Mouse (Mus musculus): ENCODE results near the gene Ctss. TPM values are rescaled to one million over a fixed set of nuclear protein-coding genes. Genes with fewer than 3 reads are reported as not detected.
A peak's percentile ranks its signal among the peaks of the same experiment; 100 is the strongest.

The Ctss gene
- total RNA-seq, 2 experiments from 2014 or later, result 2.1 to 4.6 TPM

DNA sequence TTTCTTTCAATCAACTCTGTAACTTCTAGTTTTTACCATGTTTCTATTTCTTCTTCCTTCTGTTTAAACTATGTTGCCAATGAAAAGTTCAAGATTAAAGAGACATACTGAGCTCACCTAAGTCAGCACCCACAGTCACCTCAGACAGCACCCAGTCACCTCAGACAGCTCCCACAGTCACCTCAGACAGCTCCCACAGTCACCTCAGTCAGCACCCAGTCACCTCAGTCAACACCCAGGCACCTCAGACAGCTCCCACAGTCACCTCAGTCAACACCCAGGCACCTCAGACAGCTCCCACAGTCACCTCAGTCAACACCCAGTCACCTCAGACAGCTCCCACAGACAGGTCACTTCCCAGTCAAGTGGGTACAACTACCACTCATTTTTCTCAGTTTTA lies 15.6 kb downstream of the Ctss start:
- TF ChIP-seq CTCF (IDR thresholded peaks at IDR 0.05), result no peak
- Histone ChIP-seq H3K4me3 (no peak overlapping the region), H3K27ac (no peak overlapping the region)
- intact Hi-C loops (cut with DNase I), result no loop called here
- no peak for DNase-seq

DNA sequence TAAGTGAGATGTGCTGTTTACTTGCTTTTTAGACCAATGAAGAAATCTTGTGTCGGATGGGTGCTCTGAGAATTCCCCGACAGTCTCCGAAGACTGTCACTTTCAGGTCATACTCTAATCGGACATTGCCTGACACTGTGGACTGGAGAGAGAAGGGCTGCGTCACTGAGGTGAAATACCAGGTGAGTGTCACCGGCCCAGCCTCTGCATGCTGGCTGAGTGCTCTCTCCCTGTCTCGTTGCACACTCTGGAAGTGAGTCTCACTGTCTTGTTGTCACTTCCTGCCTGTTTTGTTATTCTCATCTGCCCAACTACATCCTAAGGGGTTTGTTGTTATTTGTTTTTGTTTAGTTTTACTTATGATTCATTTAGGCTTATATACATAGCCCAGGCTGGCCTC lies 16.4 kb downstream of the Ctss start:
- Histone ChIP-seq H3K27ac (no peak overlapping the region), H3K4me3 (no peak overlapping the region)
- TF ChIP-seq CTCF (IDR thresholded peaks at IDR 0.05), result no peak
- DNase-seq, result no peak
- intact Hi-C loops (cut with DNase I), result no loop called here

DNA sequence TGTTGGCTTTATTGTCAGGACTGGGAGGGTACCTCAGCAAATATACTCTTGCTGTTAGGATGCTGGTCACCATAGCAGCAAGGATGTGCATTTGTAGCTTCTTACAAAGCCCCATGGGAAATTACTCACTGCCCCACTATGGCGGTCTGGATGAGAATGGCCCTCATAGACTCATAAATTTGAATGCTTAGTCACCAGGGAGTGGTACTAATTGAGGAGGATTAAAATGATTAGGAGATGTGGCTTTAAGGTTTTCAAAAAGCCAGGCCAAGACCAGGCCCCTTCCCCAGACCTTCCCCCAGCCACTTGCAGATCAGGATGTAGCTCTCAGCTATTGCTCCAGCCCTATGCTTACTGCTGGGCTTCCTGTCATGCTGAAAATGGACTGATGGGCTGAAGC lies 23.6 kb downstream of the Ctss start:
- Histone ChIP-seq H3K27ac (no peak overlapping the region), H3K4me3 (no peak overlapping the region)
- DNase-seq, result no peak
- intact Hi-C loops (cut with DNase I), result no loop called here
- TF ChIP-seq CTCF (IDR thresholded peaks at IDR 0.05), result no peak

DNA sequence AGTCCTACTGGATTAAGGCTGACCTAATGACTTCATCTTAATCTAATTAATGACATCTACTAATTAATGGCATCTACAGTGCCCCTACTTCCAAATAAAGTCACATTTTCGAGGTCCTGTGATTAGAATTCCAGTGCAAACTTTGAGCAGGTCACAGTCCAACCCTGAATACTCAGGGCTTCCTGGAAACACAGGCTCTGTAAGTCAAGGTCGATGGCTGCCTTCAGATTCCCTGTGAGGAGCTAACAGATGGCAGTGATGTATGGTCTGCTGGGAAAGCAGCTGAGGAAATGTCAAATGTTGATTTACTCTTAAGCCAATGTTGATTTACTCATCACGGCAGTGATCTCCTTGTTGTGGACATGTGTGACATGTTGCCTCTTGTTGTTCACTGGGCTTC lies 27.4 kb downstream of the Ctss start:
- Histone ChIP-seq H3K27ac (no peak overlapping the region), H3K4me3 (no peak overlapping the region)
- TF ChIP-seq CTCF (IDR thresholded peaks at IDR 0.05), result no peak
- DNase-seq, result no peak
- intact Hi-C loops (cut with DNase I), result no loop called here

DNA sequence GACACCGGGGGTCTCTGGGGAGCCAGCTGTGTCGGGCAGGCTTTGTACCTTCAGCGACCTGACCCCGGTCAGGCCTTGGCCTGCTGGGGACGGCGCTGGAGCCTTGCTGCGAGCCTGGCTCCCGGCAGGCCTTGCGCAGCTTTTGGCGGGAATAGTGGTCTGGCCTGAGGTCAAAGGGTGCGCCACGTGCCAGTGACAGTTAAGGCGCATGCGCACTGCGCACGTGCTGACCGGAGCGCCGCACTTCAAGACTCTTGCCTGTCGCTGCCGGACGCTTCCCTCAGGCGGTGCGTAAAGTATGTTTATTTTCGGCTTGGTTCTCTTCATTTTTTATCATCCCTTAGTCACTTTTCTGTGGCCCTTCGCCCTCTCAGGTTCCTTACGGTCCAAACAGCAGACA lies 32.9 kb downstream of the Ctss start, which contains the start of gene Hormad1:
Gene Hormad1, plus strand, starts transcription at position 241 of the 400 bp plus-strand sequence.
- H3K27ac ChIP-seq, result no peak within 1 kb of the TSS
- no peak within 1 kb of the TSS for H3K4me3 ChIP-seq
- no peak for TF ChIP-seq CTCF (IDR thresholded peaks at IDR 0.05)
- intact Hi-C loops (cut with DNase I), result no loop called here
- DNase-seq, result no peak

DNA sequence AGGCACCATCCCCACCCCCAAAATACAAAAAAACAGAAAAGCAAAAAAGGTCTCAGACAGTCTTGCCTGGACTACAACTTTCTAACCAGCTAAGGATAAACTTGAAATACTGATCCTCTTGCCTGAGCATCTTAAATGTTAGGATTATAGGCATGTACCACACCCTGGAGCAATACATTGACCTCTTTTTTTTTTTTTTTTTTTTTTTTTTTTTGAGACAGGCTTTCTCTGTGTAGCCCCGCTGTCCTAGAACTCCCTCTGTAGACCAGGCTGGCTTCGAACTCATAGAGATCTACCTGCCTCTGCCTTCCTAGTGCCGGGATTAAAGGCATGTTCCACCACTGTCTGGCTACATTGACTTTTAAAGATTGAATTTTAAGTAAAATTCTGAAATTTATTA lies 34.2 kb downstream of the Ctss start:
- no peak overlapping the region for H3K4me3 ChIP-seq
- intact Hi-C loops (cut with DNase I), result no loop called here
- H3K27ac ChIP-seq, result no peak overlapping the region
- TF ChIP-seq CTCF (IDR thresholded peaks at IDR 0.05), result no peak
- no peak for DNase-seq

DNA sequence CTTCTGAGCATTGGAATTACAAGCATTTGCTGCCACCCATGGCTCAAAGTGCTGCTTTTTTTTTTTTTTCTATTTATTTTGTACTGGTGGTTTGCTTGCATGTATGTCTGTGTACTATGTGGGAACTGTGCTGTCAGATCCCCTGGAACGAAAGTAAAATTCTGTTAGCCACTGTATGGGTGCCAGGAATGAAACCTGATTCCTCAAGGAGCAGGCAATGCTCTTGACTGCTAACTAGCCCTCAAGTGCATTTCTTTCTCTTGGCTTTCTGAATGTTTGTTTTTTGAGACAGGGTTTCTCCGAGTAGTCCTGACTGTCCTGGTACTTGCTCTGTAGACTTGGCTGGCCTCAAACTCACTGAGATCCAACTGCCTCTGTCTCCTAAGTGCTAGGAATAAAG lies 35.2 kb downstream of the Ctss start:
- no peak for TF ChIP-seq CTCF (IDR thresholded peaks at IDR 0.05)
- intact Hi-C loops (cut with DNase I), result no loop called here
- H3K4me3 ChIP-seq, result no peak overlapping the region

DNA sequence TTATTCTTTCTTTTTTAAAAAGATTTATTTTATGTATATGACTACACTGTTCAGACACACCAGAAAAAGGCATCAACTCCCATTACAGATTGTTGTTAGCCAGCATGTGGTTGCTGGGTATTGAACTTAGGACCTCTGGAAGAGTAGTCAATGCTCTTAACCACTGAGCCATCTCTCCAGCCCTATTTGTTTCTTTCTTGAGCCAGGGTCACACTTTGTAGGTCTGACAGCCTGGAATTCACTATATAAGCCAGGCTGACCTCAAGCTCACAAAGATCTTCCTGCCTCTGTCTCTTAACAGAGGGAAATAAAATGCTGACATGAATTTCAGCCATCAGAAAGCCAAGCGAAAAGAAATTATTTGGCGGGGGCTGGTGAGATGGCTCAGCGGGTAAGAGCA lies 43.0 kb downstream of the Ctss start:
- no peak for DNase-seq
- TF ChIP-seq CTCF (IDR thresholded peaks at IDR 0.05), result no peak
- no peak overlapping the region for H3K4me3 ChIP-seq
- H3K27ac ChIP-seq, result no peak overlapping the region
- intact Hi-C loops (cut with DNase I), result no loop called here

More for the DNA sequence above, 35.2 kb downstream of the Ctss start:
- H3K27ac ChIP-seq, result no peak overlapping the region
- no peak for DNase-seq

DNA sequence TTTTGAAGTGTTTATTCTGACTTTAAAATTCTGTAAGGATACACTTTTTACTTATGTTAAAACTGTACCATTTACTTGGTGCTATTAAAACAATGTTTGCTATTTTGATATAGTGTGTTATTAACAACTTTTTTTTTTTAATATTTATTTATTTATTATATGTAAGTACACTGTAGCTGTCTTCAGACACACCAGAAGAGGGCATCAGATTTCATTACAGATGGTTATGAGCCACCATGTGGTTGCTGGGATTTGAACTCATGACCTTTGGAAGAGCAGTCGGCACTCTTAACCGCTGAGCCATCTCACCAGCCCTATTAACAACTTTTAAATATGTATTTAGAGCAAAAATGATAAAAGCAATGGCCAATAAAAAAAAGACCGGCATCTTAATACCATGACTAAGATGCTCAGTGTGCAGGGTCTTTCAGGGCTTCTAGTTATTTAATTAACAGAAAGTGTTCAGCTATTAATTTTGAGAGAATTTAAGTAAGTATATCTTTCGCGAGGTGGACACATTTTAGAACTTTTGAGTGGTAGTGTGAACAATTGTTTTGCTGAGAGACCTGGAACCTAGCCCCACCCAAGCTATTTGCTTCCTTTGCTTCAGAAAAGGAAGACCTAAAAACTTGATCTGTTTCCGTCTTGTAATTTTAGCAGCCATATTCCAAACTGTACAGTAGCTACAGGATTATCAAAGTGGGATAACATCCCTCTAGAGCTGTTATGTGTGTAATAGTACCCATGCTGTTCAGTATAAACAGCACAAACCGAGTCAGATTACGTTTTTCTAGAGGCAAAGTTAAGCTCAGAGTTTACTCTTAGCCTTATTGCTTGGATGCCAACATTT lies 61.4 kb downstream of the Ctss start:
- H3K27ac ChIP-seq, result peak overlapping the region; percentile 90
- intact Hi-C loops (cut with DNase I), result no loop called here

DNA sequence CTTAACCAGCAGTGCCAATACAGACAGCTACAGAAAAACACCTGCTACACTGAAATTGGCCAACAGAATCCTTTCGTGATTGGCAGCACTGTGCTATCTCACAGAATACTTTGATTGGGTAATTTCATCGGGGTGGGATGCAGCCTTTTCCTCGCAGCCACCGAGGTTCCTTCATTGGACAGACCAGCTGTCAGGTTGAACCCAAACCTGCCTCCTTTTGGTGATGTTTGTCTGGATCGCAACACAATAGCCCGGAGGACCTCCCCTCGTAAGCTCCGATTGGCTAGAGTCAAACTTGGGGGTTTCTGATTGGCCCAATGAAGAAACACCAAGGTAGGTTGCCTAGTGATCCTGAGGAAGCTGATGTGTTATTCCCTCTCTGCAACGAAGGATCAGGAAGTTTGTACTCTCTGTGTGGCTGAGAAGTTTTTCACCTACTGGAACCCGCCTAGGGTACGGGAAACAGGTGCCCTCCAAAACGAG lies 62.1 kb downstream of the Ctss start, which contains the start of gene Golph3l:
Gene Golph3l, plus strand, starts transcription at position 331 of the 483 bp plus-strand sequence.
- peak; percentile 94 for DNase-seq
- H3K27ac ChIP-seq, result peak within 1 kb of the TSS; percentile 90
- intact Hi-C loops (cut with DNase I), result no loop called here

More for the DNA sequence above, 61.4 kb downstream of the Ctss start:
- DNase-seq, result no peak
- TF ChIP-seq CTCF (IDR thresholded peaks at IDR 0.05), result no peak
- H3K4me3 ChIP-seq, result peak overlapping the region; percentile 90

DNA sequence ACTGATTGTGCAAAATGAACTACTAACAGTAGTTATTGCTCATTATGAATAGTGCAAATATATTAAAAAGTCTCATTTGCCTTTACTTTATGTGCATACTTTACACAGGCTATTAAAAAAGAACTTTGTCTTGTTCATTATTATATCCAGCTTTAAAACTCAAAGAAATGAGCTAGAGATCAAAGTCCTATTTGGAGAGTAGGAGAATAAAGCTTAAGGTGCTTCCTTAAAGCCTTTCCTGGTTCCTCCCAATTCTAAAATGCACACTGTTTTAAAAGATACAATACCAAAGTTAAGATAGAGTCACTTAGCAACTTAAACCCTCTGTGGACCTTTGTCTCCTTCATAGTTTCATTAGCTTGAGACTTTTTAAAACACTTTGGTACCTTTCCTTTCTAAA lies 72.1 kb downstream of the Ctss start:
- no peak for DNase-seq
- Histone ChIP-seq H3K4me3 (no peak overlapping the region), H3K27ac (no peak overlapping the region)
- intact Hi-C loops (cut with DNase I), result no loop called here
- TF ChIP-seq CTCF (IDR thresholded peaks at IDR 0.05), result no peak

More for the DNA sequence above, 62.1 kb downstream of the Ctss start, which contains the start of gene Golph3l:
- peak within 1 kb of the TSS; percentile 90 for H3K4me3 ChIP-seq
- TF ChIP-seq CTCF (IDR thresholded peaks at IDR 0.05), result no peak

DNA sequence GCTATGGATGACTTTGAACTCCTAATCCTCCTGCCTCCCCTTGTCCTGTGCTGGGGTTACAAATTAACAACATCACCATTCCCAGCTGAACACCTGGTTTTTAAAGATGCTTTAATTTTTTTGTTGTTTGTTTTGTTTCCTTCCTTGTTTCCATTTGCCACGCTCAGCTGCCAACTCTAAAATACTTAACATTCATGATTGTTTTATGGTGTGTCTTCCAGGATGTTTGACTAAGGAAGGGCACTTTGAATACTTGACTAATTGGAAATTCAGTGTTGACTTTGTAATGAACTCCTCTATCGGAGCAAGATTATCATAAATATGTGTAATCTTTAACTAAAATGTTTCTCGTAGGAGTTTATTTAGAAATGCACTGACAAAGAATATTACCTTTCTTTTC lies 74.7 kb downstream of the Ctss start:
- no peak for TF ChIP-seq CTCF (IDR thresholded peaks at IDR 0.05)

More for the DNA sequence above, 74.7 kb downstream of the Ctss start:
- no peak for DNase-seq
- H3K4me3 ChIP-seq, result no peak overlapping the region
- H3K27ac ChIP-seq, result no peak overlapping the region
- intact Hi-C loops (cut with DNase I), result no loop called here

Other genes with a start within 250 kb of the Ctss start
- 10 to 100 TPM; 23.9 to 26.4 TPM for gene Mindy1, start 245.4 kb upstream of the Ctss start, total RNA-seq (2021)
- gene Prune1, start 244.7 kb upstream of the Ctss start, total RNA-seq (2021), result 10 to 100 TPM; 45.8 to 46.9 TPM
- gene Anxa9, start 219.6 kb upstream of the Ctss start, total RNA-seq (2021), result not detected
- gene Cers2, start 212.0 kb upstream of the Ctss start, total RNA-seq (2021), result 10 to 100 TPM; 19.6 to 23.4 TPM
- gene Setdb1, start 169.6 kb upstream of the Ctss start, total RNA-seq (2021), result 10 to 100 TPM; 10.6 to 11.7 TPM
- gene 4930558C23Rik, start 123.9 kb upstream of the Ctss start, total RNA-seq (2021), result not detected
- 10 to 100 TPM; 43.2 to 48.0 TPM for gene Arnt, start 92.4 kb upstream of the Ctss start, total RNA-seq (2021)
- 1 to 10 TPM; 3.9 to 9.0 TPM for gene Ctsk, start 27.5 kb upstream of the Ctss start, total RNA-seq (2021)
- not detected for gene Hormad1, start 32.9 kb downstream of the Ctss start, total RNA-seq (2021)
- gene Golph3l, start 62.1 kb downstream of the Ctss start, total RNA-seq (2021), result 10 to 100 TPM; 10.8 to 13.5 TPM
- gene Ensa, start 98.2 kb downstream of the Ctss start, total RNA-seq (2021), result 100 to 1,000 TPM in 1 of 2 experiments, 10 to 100 TPM in 1; 97.2 to 102 TPM
- 100 to 1,000 TPM; 110 to 123 TPM for gene Mcl1, start 132.0 kb downstream of the Ctss start, total RNA-seq (2021)
- gene Adamtsl4, start 161.1 kb downstream of the Ctss start, total RNA-seq (2021), result 10 to 100 TPM; 17.2 to 32.0 TPM
- gene Ecm1, start 212.8 kb downstream of the Ctss start, total RNA-seq (2021), result 10 to 100 TPM; 18.0 to 23.0 TPM
- 10 to 100 TPM; 23.0 to 30.8 TPM for gene Tars2, start 233.4 kb downstream of the Ctss start, total RNA-seq (2021)

All from gastrocnemius, adult 2 months (tissue).